Mouse (Mus musculus): Measurements from ENCODE around the gene Ccdc137. TPM values are rescaled to one million over a fixed set of nuclear protein-coding genes. Genes with fewer than 3 reads are reported as not detected.
A peak's percentile ranks its signal among the peaks of the same experiment; 100 is the strongest.

The Ccdc137 gene
- polyA plus RNA-seq, 1 experiment from 2014 or later = 29.5 TPM

DNA sequence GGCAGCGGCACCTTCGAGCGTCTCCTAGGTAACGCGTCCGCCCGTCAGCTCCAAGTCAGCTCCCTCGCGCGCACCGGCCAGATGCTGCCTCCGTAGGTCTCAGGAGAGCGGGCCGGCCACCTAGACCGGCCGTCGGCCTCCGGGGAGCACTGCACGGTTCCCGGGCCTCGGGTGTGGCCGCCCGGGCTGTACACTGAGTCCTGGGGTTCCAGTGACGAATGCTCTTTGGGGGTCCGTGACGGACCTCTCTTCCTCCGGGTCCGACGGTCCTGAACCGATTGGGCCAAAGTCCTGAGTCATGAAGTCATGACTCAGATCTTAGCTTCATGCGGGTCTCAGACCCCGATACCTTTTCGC, 9.8 kb downstream of the Ccdc137 start:
- peak overlapping the region; percentile 94 for H3K4me2 ChIP-seq (ENCODE audit: low read length)
- peak overlapping the region; percentile 85 for H3K9ac ChIP-seq (ENCODE audit: low read depth, low read length)
- H3K4me1 ChIP-seq (replicated peaks; ENCODE audit: insufficient read depth, low read length) = peaks cover 12% of the 10 kb centered on the region
- under 1% methylated on average over 33 of the region's 33 CpGs for WGBS
- DNase-seq (ENCODE audit: low spot score) = no peak
- TF ChIP-seq CTCF (IDR thresholded peaks at IDR 0.05; ENCODE audit: low read depth) = no peak
- peak overlapping the region; percentile 87 for H3K4me3 ChIP-seq (replicated peaks; ENCODE audit: low read depth, low read length)
- H3K27me3 ChIP-seq (ENCODE audit: insufficient read depth, low read length) = no peaks in the 10 kb centered on the region
- ATAC-seq (replicated peaks; ENCODE audit: low FRiP score, low read depth) = peak; percentile 50; the same call in 1 of the 2 replicates
- no peaks in the 10 kb centered on the region for H3K9me3 ChIP-seq (replicated peaks; ENCODE audit: low read length)
- H3K27ac ChIP-seq = no peak overlapping the region
- H3K36me3 ChIP-seq (ENCODE audit: insufficient read depth, low read length) = peaks cover 26% of the 10 kb centered on the region; the same call in 1 of the 2 replicates

DNA sequence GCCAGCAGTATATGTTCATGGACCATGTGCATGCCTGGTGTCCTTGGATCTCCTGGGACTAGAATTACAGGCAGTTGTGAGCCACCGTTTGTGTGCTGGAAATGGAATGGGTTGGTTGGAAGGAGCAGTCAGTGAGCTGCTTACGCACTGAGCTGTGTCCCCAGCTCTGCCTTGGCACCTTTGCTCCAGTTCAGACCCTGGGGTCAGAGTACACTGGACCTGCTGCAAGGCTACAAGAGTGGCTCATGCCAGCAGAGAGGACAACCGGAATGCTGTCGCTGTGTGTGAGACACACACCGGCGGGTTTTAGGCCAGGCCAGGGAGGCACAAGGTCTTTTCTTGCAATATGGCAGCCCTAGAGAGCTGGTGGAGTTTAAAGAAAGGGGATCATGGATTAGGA, 14.1 kb downstream of the Ccdc137 start:
- no peaks in the 10 kb centered on the region for H3K27me3 ChIP-seq (ENCODE audit: insufficient read depth, low read length)
- no peak overlapping the region for H3K4me3 ChIP-seq (replicated peaks; ENCODE audit: low read depth, low read length)
- no peak overlapping the region for H3K4me2 ChIP-seq (ENCODE audit: low read length)
- H3K36me3 ChIP-seq (ENCODE audit: insufficient read depth, low read length) = peaks cover 49% of the 10 kb centered on the region
- peaks cover 7% of the 10 kb centered on the region for H3K4me1 ChIP-seq (replicated peaks; ENCODE audit: insufficient read depth, low read length)
- ATAC-seq (replicated peaks; ENCODE audit: low FRiP score, low read depth) = no peak
- DNase-seq (ENCODE audit: low spot score) = no peak
- no peak for TF ChIP-seq CTCF (IDR thresholded peaks at IDR 0.05; ENCODE audit: low read depth)
- WGBS = 95% methylated on average over 6 of the region's 6 CpGs
- H3K27ac ChIP-seq = no peak overlapping the region
- no peak overlapping the region for H3K9ac ChIP-seq (ENCODE audit: low read depth, low read length)
- no peaks in the 10 kb centered on the region for H3K9me3 ChIP-seq (replicated peaks; ENCODE audit: low read length)

GRCm38 (mm10) chr11:120483448-120483934, 25.6 kb downstream of the Ccdc137 start:
- Histone ChIP-seq H3K27me3 (ENCODE audit: insufficient read depth, low read length) (no peaks in the 10 kb centered on the region), H3K27ac (0 out of 2 replicates have a peak overlapping the region, but pooled peaks have one; percentile 83), H3K4me3 (replicated peaks; ENCODE audit: low read depth, low read length) (no peak overlapping the region), H3K9me3 (replicated peaks; ENCODE audit: low read length) (no peaks in the 10 kb centered on the region), H3K4me1 (replicated peaks; ENCODE audit: insufficient read depth, low read length) (peaks cover 9% of the 10 kb centered on the region; the same call in 1 of the 2 replicates), H3K9ac (ENCODE audit: low read depth, low read length) (peak overlapping the region; percentile 89), H3K4me2 (ENCODE audit: low read length) (peak overlapping the region; percentile 88), H3K36me3 (ENCODE audit: insufficient read depth, low read length) (peaks cover 41% of the 10 kb centered on the region)
- TF ChIP-seq CTCF (IDR thresholded peaks at IDR 0.05; ENCODE audit: low read depth) = no peak
- no peak for ATAC-seq (replicated peaks; ENCODE audit: low FRiP score, low read depth)
- DNase-seq (ENCODE audit: low spot score) = no peak
- 92% methylated on average over 7 of the region's 7 CpGs for WGBS

DNA sequence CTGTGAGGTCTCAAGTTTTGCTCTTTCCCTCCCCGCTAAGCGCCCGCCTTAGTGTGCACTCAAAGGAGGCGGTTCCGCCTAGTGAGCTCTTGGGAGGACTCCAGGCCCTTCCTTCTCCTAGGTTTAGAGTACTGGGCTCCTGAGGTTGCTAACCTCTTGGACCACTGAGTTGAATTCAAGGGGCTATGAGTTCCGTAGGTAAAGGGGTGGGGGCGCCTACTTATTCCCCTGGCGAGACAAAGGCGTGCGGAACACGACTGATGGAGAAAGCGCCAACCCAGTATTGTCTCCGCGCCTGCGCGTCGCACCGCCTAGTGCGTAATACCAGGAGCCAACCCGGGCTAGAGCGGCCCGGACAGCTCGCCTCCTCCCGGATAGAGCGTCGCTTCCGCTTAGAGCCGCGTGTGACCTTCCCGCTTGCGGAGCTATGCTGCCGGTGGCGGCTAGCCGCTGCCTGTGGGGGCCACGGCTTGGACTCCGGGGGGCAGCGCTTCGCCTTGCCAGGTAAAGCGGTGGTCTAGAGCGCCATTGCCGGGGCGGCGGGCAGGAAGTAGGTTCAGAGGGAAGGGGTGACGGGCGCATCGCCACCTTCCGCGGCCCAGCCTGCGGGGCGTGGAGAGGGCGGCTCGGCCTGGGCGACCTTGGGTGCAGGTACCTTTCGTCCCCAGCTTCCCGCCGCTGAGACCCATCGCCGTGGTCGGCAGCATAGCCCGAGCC, 26.5 kb downstream of the Ccdc137 start, which contains the start of gene Mrpl12:
TSS of gene Mrpl12 (plus strand) at position 349 of the 717 bp plus-strand sequence.
- no peaks in the 10 kb centered on the region for H3K9me3 ChIP-seq (replicated peaks; ENCODE audit: low read length)
- ATAC-seq (replicated peaks; ENCODE audit: low FRiP score, low read depth) = peak; percentile 87
- H3K9ac ChIP-seq (ENCODE audit: low read depth, low read length) = peak within 1 kb of the TSS; percentile 89
- DNase-seq (ENCODE audit: low spot score) = peak; percentile 96
- H3K27ac ChIP-seq = peak within 1 kb of the TSS; percentile 83
- peaks cover 38% of the 10 kb centered on the region for H3K36me3 ChIP-seq (ENCODE audit: insufficient read depth, low read length)
- H3K4me1 ChIP-seq (replicated peaks; ENCODE audit: insufficient read depth, low read length) = peaks cover 9% of the 10 kb centered on the region; the same call in 1 of the 2 replicates
- peak within 1 kb of the TSS; percentile 97 for H3K4me3 ChIP-seq (replicated peaks; ENCODE audit: low read depth, low read length)
- H3K27me3 ChIP-seq (ENCODE audit: insufficient read depth, low read length) = no peaks in the 10 kb centered on the region
- TF ChIP-seq CTCF (IDR thresholded peaks at IDR 0.05; ENCODE audit: low read depth) = peak; percentile 11; the same call in 1 of the 2 replicates
- WGBS = under 1% methylated on average over 60 of the region's 60 CpGs
- H3K4me2 ChIP-seq (ENCODE audit: low read length) = peak within 1 kb of the TSS; percentile 88

- Histone ChIP-seq H3K4me1 (replicated peaks; ENCODE audit: insufficient read depth, low read length) (peaks cover 9% of the 10 kb centered on the region), H3K27ac (peak overlapping the region; percentile 83; the same call in 1 of the 2 replicates), H3K4me3 (replicated peaks; ENCODE audit: low read depth, low read length) (peak overlapping the region; percentile 97), H3K9me3 (replicated peaks; ENCODE audit: low read length) (no peaks in the 10 kb centered on the region), H3K36me3 (ENCODE audit: insufficient read depth, low read length) (peaks cover 32% of the 10 kb centered on the region), H3K4me2 (ENCODE audit: low read length) (peak overlapping the region; percentile 88), H3K27me3 (ENCODE audit: insufficient read depth, low read length) (no peaks in the 10 kb centered on the region), H3K9ac (ENCODE audit: low read depth, low read length) (peak overlapping the region; percentile 89)
- no peak for TF ChIP-seq CTCF (IDR thresholded peaks at IDR 0.05; ENCODE audit: low read depth)
- WGBS = 6% methylated on average over 10 of the region's 10 CpGs
- DNase-seq (ENCODE audit: low spot score) (no peak), ATAC-seq (replicated peaks; ENCODE audit: low FRiP score, low read depth) (no peak)
Observed at GRCm38 (mm10) chr11:120485251-120485650, 27.3 kb downstream of the Ccdc137 start.

GRCm38 (mm10) chr11:120488516-120488915, 30.6 kb downstream of the Ccdc137 start:
- H3K4me1 ChIP-seq (replicated peaks; ENCODE audit: insufficient read depth, low read length) = peaks cover 27% of the 10 kb centered on the region
- no peak overlapping the region for H3K4me3 ChIP-seq (replicated peaks; ENCODE audit: low read depth, low read length)
- no peak; the same call in 1 of the 2 replicates for TF ChIP-seq CTCF (IDR thresholded peaks at IDR 0.05; ENCODE audit: low read depth)
- WGBS = 73% methylated on average over 4 of the region's 4 CpGs
- ATAC-seq (replicated peaks; ENCODE audit: low FRiP score, low read depth) = no peak
- H3K27me3 ChIP-seq (ENCODE audit: insufficient read depth, low read length) = no peaks in the 10 kb centered on the region
- no peak overlapping the region for H3K4me2 ChIP-seq (ENCODE audit: low read length)
- H3K27ac ChIP-seq = 0 out of 2 replicates have a peak overlapping the region, but pooled peaks have one; percentile 62
- no peaks in the 10 kb centered on the region for H3K9me3 ChIP-seq (replicated peaks; ENCODE audit: low read length)
- H3K36me3 ChIP-seq (ENCODE audit: insufficient read depth, low read length) = peaks cover 26% of the 10 kb centered on the region
- no peak for DNase-seq (ENCODE audit: low spot score)
- H3K9ac ChIP-seq (ENCODE audit: low read depth, low read length) = no peak overlapping the region
